24 mouse cellular contexts compared by ENCODE assay signal in the genomic region with DNA sequence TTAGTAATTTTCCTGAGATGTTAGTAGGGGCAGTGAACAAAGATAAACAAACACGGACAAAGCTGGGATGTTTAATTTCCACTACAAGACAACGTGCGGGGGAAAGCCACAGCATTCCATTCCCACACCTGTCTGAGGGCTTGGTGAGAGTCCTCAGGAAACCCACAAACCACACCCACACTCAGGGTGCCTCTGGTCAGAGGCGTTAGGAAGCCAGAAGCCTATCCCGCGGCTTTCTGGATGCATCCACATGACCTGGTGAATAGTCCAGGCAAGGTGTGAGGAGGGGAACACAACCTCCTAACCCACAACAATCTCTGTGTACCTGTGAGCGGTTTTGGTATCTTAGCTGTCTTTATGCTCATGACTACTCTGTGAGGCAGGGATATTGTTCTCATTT.
"Had no signal": no experiment of that assay in that cellular context is flagged by ENCODE, and none has a peak within 500 bp of the region (broad histone marks: within the 10 kb centered on the region; RNA-seq: fewer than 3 reads in every experiment).

No protein-coding gene starts in this region.

- H3K4me3 ChIP-seq: intestine, embryonic 15.5 days; layer of hippocampus, adult 2 months; left cerebral cortex, adult 2 months; limb, embryonic 12.5 days; limb, embryonic 15.5 days; megakaryocyte, embryonic 14.5 days; midbrain, embryonic 10.5 days; midbrain, embryonic 13.5 days; myocyte; neural tube, embryonic 13.5 days; stomach, embryonic 15.5 days had no signal

- H3K27ac ChIP-seq: intestine, embryonic 15.5 days; layer of hippocampus, adult 2 months; left cerebral cortex, adult 2 months; limb, embryonic 12.5 days; limb, embryonic 15.5 days; liver, embryonic 14.5 days; midbrain, embryonic 10.5 days; midbrain, embryonic 13.5 days; neural tube, embryonic 13.5 days; stomach, embryonic 15.5 days had no signal

- H3K4me1 ChIP-seq: limb, embryonic 12.5 days; limb, embryonic 15.5 days; midbrain, embryonic 13.5 days; stomach, embryonic 15.5 days had no signal

- H3K36me3 ChIP-seq: intestine, embryonic 15.5 days; midbrain, embryonic 13.5 days had no signal

- H3K9me3 ChIP-seq: intestine, embryonic 15.5 days; limb, embryonic 12.5 days; limb, embryonic 15.5 days; megakaryocyte, embryonic 14.5 days; midbrain, embryonic 10.5 days; midbrain, embryonic 13.5 days; neural tube, embryonic 13.5 days; stomach, embryonic 15.5 days had no signal

- ATAC-seq: intestine, embryonic 15.5 days; liver, postnatal 0 days; midbrain, embryonic 13.5 days; midbrain, embryonic 16.5 days had no signal

- H3K9ac ChIP-seq: intestine, embryonic 15.5 days; limb, embryonic 12.5 days; limb, embryonic 15.5 days; liver, embryonic 14.5 days; liver, postnatal 0 days; midbrain, embryonic 13.5 days; neural tube, embryonic 13.5 days; stomach, embryonic 15.5 days had no signal

- H3K27me3 ChIP-seq: intestine, embryonic 15.5 days; limb, embryonic 12.5 days; limb, embryonic 15.5 days; megakaryocyte, embryonic 14.5 days; midbrain, embryonic 13.5 days; neural tube, embryonic 13.5 days; stomach, embryonic 15.5 days had no signal

- H3K4me2 ChIP-seq: intestine, embryonic 15.5 days; limb, embryonic 12.5 days; limb, embryonic 15.5 days; liver, embryonic 11.5 days; midbrain, embryonic 13.5 days; neural tube, embryonic 13.5 days; stomach, embryonic 15.5 days had no signal

- DNase-seq: kidney, adult 11 months; kidney, adult 9 months; kidney, postnatal 25 days; layer of hippocampus, postnatal 36 days; left cerebral cortex, postnatal 4 days; liver, postnatal 0 days; retina, postnatal 1 day; right cerebral cortex, postnatal 25 days; spleen, adult 18-20 months; thymus, postnatal 36 days had no signal
